Mouse (Mus musculus): Measurements from ENCODE around the gene Elovl6. TPM values are rescaled to one million over a fixed set of nuclear protein-coding genes. Genes with fewer than 3 reads are reported as not detected.
A peak's percentile ranks its signal among the peaks of the same experiment; 100 is the strongest.

Elovl6 gene
- polyA plus RNA-seq, 1 experiment from 2014 or later, result 25.0 TPM

DNA sequence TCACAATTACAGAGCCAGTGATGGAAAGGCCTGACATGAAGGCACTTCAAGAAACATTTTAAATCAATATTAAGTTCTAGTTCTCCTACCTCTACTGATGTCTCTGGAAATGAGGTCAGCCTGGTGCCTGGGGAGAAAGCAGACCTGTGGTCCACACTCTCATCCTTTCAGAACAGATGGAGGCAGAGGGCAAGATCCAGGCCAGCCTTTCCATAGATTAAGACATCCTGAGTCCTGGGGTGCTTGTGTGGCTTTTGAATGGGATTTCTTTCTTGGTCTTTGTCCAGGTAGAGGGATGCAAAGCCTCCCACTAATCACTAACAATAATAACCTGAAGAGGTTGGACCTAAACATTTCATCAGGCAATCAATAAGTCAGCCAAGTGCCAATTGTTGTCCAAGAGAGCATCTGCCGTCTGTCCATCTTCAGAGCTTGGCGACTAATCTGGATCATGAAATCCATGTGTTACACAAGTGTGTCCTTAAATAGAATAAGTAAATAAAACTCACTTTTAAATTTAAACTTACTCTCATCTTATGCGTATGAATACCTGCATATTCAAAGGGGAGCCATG lies 16.2 kb upstream of the Elovl6 start:
- WGBS, result 88% methylated on average over 3 of the region's 3 CpGs

GRCm38 (mm10) chr3:129520499-129520898 lies 11.7 kb upstream of the Elovl6 start:
- 84% methylated on average over 4 of the region's 4 CpGs for WGBS

More for the DNA sequence above, 16.2 kb upstream of the Elovl6 start:
- Histone ChIP-seq H3K27me3 (replicated peaks; ENCODE audit: control insufficient read depth, insufficient read depth, low read length) (no peaks in the 10 kb centered on the region), H3K27ac (replicated peaks; ENCODE audit: low read depth, low read length) (no peak overlapping the region), H3K9ac (ENCODE audit: low read depth, low read length) (no peak overlapping the region), H3K4me2 (ENCODE audit: low read depth, low read length) (no peak overlapping the region), H3K36me3 (ENCODE audit: control insufficient read depth, insufficient read depth, low read length) (no peaks in the 10 kb centered on the region), H3K4me3 (ENCODE audit: low read depth, low read length) (no peak overlapping the region), H3K9me3 (ENCODE audit: control insufficient read depth, low read length) (no peaks in the 10 kb centered on the region), H3K4me1 (ENCODE audit: control insufficient read depth, insufficient read depth, low read length) (no peaks in the 10 kb centered on the region)
- ATAC-seq (ENCODE audit: low read depth) (no peak), DNase-seq (ENCODE audit: low spot score) (no peak)

GRCm38 (mm10) chr3:129523456-129524143 lies 8.6 kb upstream of the Elovl6 start:
- H3K36me3 ChIP-seq (ENCODE audit: control insufficient read depth, insufficient read depth, low read length), result no peaks in the 10 kb centered on the region

More at GRCm38 (mm10) chr3:129520499-129520898, 11.7 kb upstream of the Elovl6 start:
- Histone ChIP-seq H3K9me3 (ENCODE audit: control insufficient read depth, low read length) (no peaks in the 10 kb centered on the region), H3K36me3 (ENCODE audit: control insufficient read depth, insufficient read depth, low read length) (no peaks in the 10 kb centered on the region), H3K4me2 (ENCODE audit: low read depth, low read length) (no peak overlapping the region), H3K4me1 (ENCODE audit: control insufficient read depth, insufficient read depth, low read length) (no peaks in the 10 kb centered on the region), H3K4me3 (ENCODE audit: low read depth, low read length) (no peak overlapping the region), H3K27ac (replicated peaks; ENCODE audit: low read depth, low read length) (no peak overlapping the region), H3K9ac (ENCODE audit: low read depth, low read length) (no peak overlapping the region), H3K27me3 (replicated peaks; ENCODE audit: control insufficient read depth, insufficient read depth, low read length) (no peaks in the 10 kb centered on the region)
- DNase-seq (ENCODE audit: low spot score) (no peak), ATAC-seq (ENCODE audit: low read depth) (no peak)

DNA sequence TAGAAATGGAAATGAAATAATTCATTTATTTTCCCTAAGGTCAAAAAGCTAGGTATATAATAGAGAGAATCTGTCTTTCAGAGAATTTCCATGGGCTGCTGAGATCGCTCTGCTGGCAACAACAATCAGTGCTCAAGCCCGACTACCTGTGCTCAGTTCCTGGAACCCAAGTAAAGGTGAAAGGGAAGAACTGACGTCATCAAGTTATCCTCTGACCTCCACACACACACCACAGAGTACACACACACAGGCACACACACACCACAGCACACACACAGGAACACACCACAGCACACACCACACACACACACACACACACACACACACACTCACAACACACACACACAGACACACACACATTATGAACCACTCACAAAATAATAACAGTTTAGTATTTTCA lies 5.1 kb upstream of the Elovl6 start:
- H3K36me3 ChIP-seq (ENCODE audit: control insufficient read depth, insufficient read depth, low read length), result no peaks in the 10 kb centered on the region
- H3K27me3 ChIP-seq (replicated peaks; ENCODE audit: control insufficient read depth, insufficient read depth, low read length), result no peaks in the 10 kb centered on the region
- H3K9me3 ChIP-seq (ENCODE audit: control insufficient read depth, low read length), result 0 out of 2 replicates have a peak, but pooled peaks cover 3% of the 10 kb centered on the region
- H3K9ac ChIP-seq (ENCODE audit: low read depth, low read length), result no peak overlapping the region
- 74% methylated on average over 3 of the region's 3 CpGs for WGBS
- H3K4me1 ChIP-seq (ENCODE audit: control insufficient read depth, insufficient read depth, low read length), result no peaks in the 10 kb centered on the region
- H3K4me3 ChIP-seq (ENCODE audit: low read depth, low read length), result no peak overlapping the region
- no peak overlapping the region for H3K4me2 ChIP-seq (ENCODE audit: low read depth, low read length)
- no peak overlapping the region for H3K27ac ChIP-seq (replicated peaks; ENCODE audit: low read depth, low read length)
- ATAC-seq (ENCODE audit: low read depth) (no peak), DNase-seq (ENCODE audit: low spot score) (no peak)

More at GRCm38 (mm10) chr3:129523456-129524143, 8.6 kb upstream of the Elovl6 start:
- Histone ChIP-seq H3K27me3 (replicated peaks; ENCODE audit: control insufficient read depth, insufficient read depth, low read length) (no peaks in the 10 kb centered on the region), H3K4me2 (ENCODE audit: low read depth, low read length) (no peak overlapping the region), H3K9me3 (ENCODE audit: control insufficient read depth, low read length) (no peaks in the 10 kb centered on the region), H3K4me1 (ENCODE audit: control insufficient read depth, insufficient read depth, low read length) (no peaks in the 10 kb centered on the region), H3K4me3 (ENCODE audit: low read depth, low read length) (no peak overlapping the region), H3K9ac (ENCODE audit: low read depth, low read length) (no peak overlapping the region), H3K27ac (replicated peaks; ENCODE audit: low read depth, low read length) (no peak overlapping the region)
- WGBS, result 88% methylated on average over 10 of the region's 10 CpGs
- ATAC-seq (ENCODE audit: low read depth), result no peak
- DNase-seq (ENCODE audit: low spot score), result no peak

GRCm38 (mm10) chr3:129529311-129529710 lies 2.8 kb upstream of the Elovl6 start:
- 59% methylated on average over 3 of the region's 3 CpGs for WGBS
- Histone ChIP-seq H3K4me1 (ENCODE audit: control insufficient read depth, insufficient read depth, low read length) (0 out of 2 replicates have a peak, but pooled peaks cover under 1% of the 10 kb centered on the region), H3K9me3 (ENCODE audit: control insufficient read depth, low read length) (0 out of 2 replicates have a peak, but pooled peaks cover 3% of the 10 kb centered on the region), H3K27me3 (replicated peaks; ENCODE audit: control insufficient read depth, insufficient read depth, low read length) (no peaks in the 10 kb centered on the region), H3K4me2 (ENCODE audit: low read depth, low read length) (no peak overlapping the region), H3K27ac (replicated peaks; ENCODE audit: low read depth, low read length) (no peak overlapping the region), H3K9ac (ENCODE audit: low read depth, low read length) (no peak overlapping the region), H3K4me3 (ENCODE audit: low read depth, low read length) (no peak overlapping the region), H3K36me3 (ENCODE audit: control insufficient read depth, insufficient read depth, low read length) (no peaks in the 10 kb centered on the region)
- DNase-seq (ENCODE audit: low spot score) (no peak), ATAC-seq (ENCODE audit: low read depth) (no peak)

DNA sequence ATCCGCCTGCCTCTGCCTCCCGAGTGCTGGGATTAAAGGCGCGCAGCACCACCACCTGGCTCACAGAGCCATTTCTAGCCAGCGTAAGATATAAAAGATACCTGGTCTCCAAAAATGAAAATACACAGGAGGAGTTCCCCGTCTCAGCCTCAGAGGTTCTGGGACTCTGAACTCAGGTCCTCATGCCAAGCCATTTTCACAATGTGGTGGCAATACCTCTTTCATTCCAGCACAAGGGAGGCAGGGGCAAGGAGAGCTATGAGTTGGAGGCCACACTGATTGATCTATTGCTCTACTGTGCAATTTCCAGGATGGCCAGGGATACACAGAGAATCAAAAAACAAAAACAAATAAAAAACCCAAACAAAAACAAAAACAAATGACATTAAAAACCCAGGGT lies 1.7 kb upstream of the Elovl6 start:
- no peak overlapping the region for H3K27ac ChIP-seq (replicated peaks; ENCODE audit: low read depth, low read length)
- H3K4me1 ChIP-seq (ENCODE audit: control insufficient read depth, insufficient read depth, low read length), result peaks cover 8% of the 10 kb centered on the region
- H3K27me3 ChIP-seq (replicated peaks; ENCODE audit: control insufficient read depth, insufficient read depth, low read length), result no peaks in the 10 kb centered on the region
- H3K9me3 ChIP-seq (ENCODE audit: control insufficient read depth, low read length), result 0 out of 2 replicates have a peak, but pooled peaks cover 3% of the 10 kb centered on the region
- ATAC-seq (ENCODE audit: low read depth) (no peak), DNase-seq (ENCODE audit: low spot score) (no peak)
- 96% methylated on average over 6 of the region's 6 CpGs for WGBS
- H3K4me2 ChIP-seq (ENCODE audit: low read depth, low read length), result no peak overlapping the region
- no peak overlapping the region for H3K4me3 ChIP-seq (ENCODE audit: low read depth, low read length)
- H3K36me3 ChIP-seq (ENCODE audit: control insufficient read depth, insufficient read depth, low read length), result no peaks in the 10 kb centered on the region
- no peak overlapping the region for H3K9ac ChIP-seq (ENCODE audit: low read depth, low read length)

GRCm38 (mm10) chr3:129532865-129533742 lies 949 bp downstream of the Elovl6 start:
- Histone ChIP-seq H3K9me3 (ENCODE audit: control insufficient read depth, low read length) (0 out of 2 replicates have a peak, but pooled peaks cover 3% of the 10 kb centered on the region), H3K4me3 (ENCODE audit: low read depth, low read length) (peak overlapping the region; percentile 84), H3K27ac (replicated peaks; ENCODE audit: low read depth, low read length) (peak overlapping the region; percentile 97), H3K4me2 (ENCODE audit: low read depth, low read length) (peak overlapping the region; percentile 67), H3K27me3 (replicated peaks; ENCODE audit: control insufficient read depth, insufficient read depth, low read length) (no peaks in the 10 kb centered on the region), H3K36me3 (ENCODE audit: control insufficient read depth, insufficient read depth, low read length) (no peaks in the 10 kb centered on the region), H3K9ac (ENCODE audit: low read depth, low read length) (peak overlapping the region; percentile 98), H3K4me1 (ENCODE audit: control insufficient read depth, insufficient read depth, low read length) (peaks cover 18% of the 10 kb centered on the region)
- DNase-seq (ENCODE audit: low spot score) (peak; percentile 82), ATAC-seq (ENCODE audit: low read depth) (no peak; the same call in 1 of the 2 replicates)
- 1% methylated on average over 40 of the region's 40 CpGs for WGBS

DNA sequence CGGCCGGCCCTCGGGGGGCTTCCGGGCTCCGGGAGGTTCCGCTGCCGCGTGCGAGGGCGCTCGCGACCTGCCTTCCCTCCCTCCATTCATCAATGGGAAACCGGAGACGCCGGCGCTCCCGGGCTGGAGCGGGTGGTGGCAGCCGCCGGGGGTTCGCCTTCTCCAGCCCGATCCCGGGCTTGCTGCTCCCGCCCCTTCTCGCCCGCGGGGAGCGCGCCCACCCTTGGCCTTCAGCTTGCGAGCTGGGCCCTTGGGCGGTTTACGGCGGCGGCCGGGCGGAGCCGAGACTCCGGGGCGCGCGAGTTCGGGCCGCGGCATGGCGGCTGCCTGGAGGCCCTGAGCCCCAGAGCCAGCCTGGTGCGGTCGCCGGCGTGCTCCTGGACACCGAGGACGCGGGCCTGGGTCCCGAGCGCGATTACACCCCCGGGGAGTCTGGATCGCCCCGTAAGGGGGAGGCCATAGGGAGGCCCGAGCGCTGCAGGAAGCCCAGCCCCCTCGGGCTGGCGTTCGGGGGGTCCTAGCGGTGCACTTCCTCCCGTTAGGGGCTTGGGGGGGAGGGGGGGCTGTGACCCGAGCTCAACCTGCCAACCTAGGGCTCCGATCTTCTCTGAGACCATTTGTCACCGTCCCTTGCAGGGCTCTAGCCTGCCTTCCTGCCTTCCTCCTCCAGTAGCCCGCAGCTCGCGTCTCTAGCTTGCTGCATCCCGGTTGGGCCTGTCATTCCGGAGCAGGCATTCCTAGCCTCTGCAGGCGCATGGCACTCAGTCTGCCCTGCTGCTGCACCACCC lies 1.8 kb downstream of the Elovl6 start:
- Histone ChIP-seq H3K36me3 (ENCODE audit: control insufficient read depth, insufficient read depth, low read length) (no peaks in the 10 kb centered on the region), H3K4me2 (ENCODE audit: low read depth, low read length) (peak overlapping the region; percentile 67), H3K9ac (ENCODE audit: low read depth, low read length) (peak overlapping the region; percentile 98), H3K9me3 (ENCODE audit: control insufficient read depth, low read length) (0 out of 2 replicates have a peak, but pooled peaks cover 3% of the 10 kb centered on the region), H3K27me3 (replicated peaks; ENCODE audit: control insufficient read depth, insufficient read depth, low read length) (no peaks in the 10 kb centered on the region), H3K27ac (replicated peaks; ENCODE audit: low read depth, low read length) (peak overlapping the region; percentile 97), H3K4me3 (ENCODE audit: low read depth, low read length) (peak overlapping the region; percentile 84), H3K4me1 (ENCODE audit: control insufficient read depth, insufficient read depth, low read length) (peaks cover 18% of the 10 kb centered on the region)
- under 1% methylated on average over 27 of the region's 74 CpGs for WGBS
- ATAC-seq (ENCODE audit: low read depth), result peak; percentile 30
- DNase-seq (ENCODE audit: low spot score), result peak; percentile 70

Measured in embryonic facial prominence, embryonic 14.5 days (tissue).